Mouse (Mus musculus) hindlimb bud, embryonic 11.5 days (tissue): ENCODE measurements at regions not wholly inside any gene's neighbourhood (a gene's known extent, or its start where the extent isn't known, plus 50 kb on each side); places are given as distances from the start of the nearest gene placed in this dataset.

Experiments used
- DNase-seq: peaks from one replicate; pipeline ENCODE4 v3.0.0-alpha.2; 2012; ENCODE audit warnings: low read depth, low spot score; ENCODE audit errors: extremely low spot score

GRCm38 (mm10) chrX:142456022-142456421 is 65.7 kb upstream of the Acsl4 start:
- DNase-seq = no peak

GRCm38 (mm10) chrX:142464174-142464573 is 73.8 kb upstream of the Acsl4 start:
- no peak for DNase-seq

- DNase-seq = no peak
These were observed 74.4 kb upstream of the Acsl4 start for GRCm38 (mm10) chrX:142464756-142465155.

GRCm38 (mm10) chrX:142467850-142468256 is 77.5 kb upstream of the Acsl4 start:
- DNase-seq = no peak

GRCm38 (mm10) chrX:142468388-142468787 is 78.1 kb upstream of the Acsl4 start:
- no peak for DNase-seq

- DNase-seq = no peak
These were observed 78.8 kb upstream of the Acsl4 start for GRCm38 (mm10) chrX:142469048-142469634.

GRCm38 (mm10) chrX:142470083-142470482 is 79.7 kb upstream of the Acsl4 start:
- DNase-seq = no peak

- DNase-seq = no peak
These were observed 91.0 kb upstream of the Acsl4 start for GRCm38 (mm10) chrX:142481203-142481815.

GRCm38 (mm10) chrX:142488078-142488477 is 97.7 kb upstream of the Acsl4 start:
- no peak for DNase-seq

- no peak for DNase-seq
These were observed 99.9 kb upstream of the Acsl4 start for GRCm38 (mm10) chrX:142490093-142490717.

GRCm38 (mm10) chrX:142501094-142501493 is 110.8 kb upstream of the Acsl4 start:
- no peak for DNase-seq

GRCm38 (mm10) chrX:142504962-142505361 is 114.6 kb upstream of the Acsl4 start:
- DNase-seq = no peak

GRCm38 (mm10) chrX:142507475-142507874 is 117.1 kb upstream of the Acsl4 start:
- no peak for DNase-seq

- DNase-seq = no peak
These were observed 126.2 kb upstream of the Acsl4 start for GRCm38 (mm10) chrX:142516406-142517131.

- DNase-seq = no peak
These were observed 126.9 kb upstream of the Acsl4 start for GRCm38 (mm10) chrX:142517205-142517604.

GRCm38 (mm10) chrX:142521063-142521462 is 130.7 kb upstream of the Acsl4 start:
- no peak for DNase-seq

GRCm38 (mm10) chrX:142526953-142527352 is 136.6 kb upstream of the Acsl4 start:
- DNase-seq = no peak

GRCm38 (mm10) chrX:142529892-142530291 is 139.6 kb upstream of the Acsl4 start:
- DNase-seq = no peak

- no peak for DNase-seq
These were observed 144.4 kb upstream of the Acsl4 start for GRCm38 (mm10) chrX:142534780-142535179.

GRCm38 (mm10) chrX:142535540-142535939 is 145.2 kb upstream of the Acsl4 start:
- no peak for DNase-seq

- no peak for DNase-seq
These were observed 145.3 kb upstream of the Tmem164 start for GRCm38 (mm10) chrX:142535954-142536353.
